Mouse (Mus musculus): Measurements from ENCODE around the gene Gm49354. TPM values are rescaled to one million over a fixed set of nuclear protein-coding genes. Genes with fewer than 3 reads are reported as not detected.
"Not testable (repeated sequence)": the region's sequence is repeated elsewhere in the genome, so short reads cannot be mapped to it uniquely, and the experiment has no call there.

Gene Gm49354
- polyA plus RNA-seq, 1 experiment from 2014 or later = not detected

- H3K27me3 ChIP-seq = no peaks in the 10 kb centered on the region
- no peak overlapping the region for H3K4me2 ChIP-seq (replicated peaks)
- no peak overlapping the region for H3K9ac ChIP-seq (replicated peaks)
- peaks cover 96% of the 10 kb centered on the region for H3K36me3 ChIP-seq
- no peaks in the 10 kb centered on the region for H3K9me3 ChIP-seq
- no peak for ATAC-seq (replicated peaks)
- 96% methylated on average over 6 of the region's 6 CpGs for WGBS
- H3K4me1 ChIP-seq = no peaks in the 10 kb centered on the region
- no peak overlapping the region for H3K27ac ChIP-seq (replicated peaks)
- H3K4me3 ChIP-seq = no peak overlapping the region
Measured at GRCm38 (mm10) chr13:59795807-59796465, 13.9 kb upstream of the Gm49354 start.

- WGBS = 96% methylated on average over 1 of the region's 1 CpGs
- H3K4me1 ChIP-seq = no peaks in the 10 kb centered on the region
Measured at GRCm38 (mm10) chr13:59794786-59795185, 12.7 kb upstream of the Gm49354 start.

DNA sequence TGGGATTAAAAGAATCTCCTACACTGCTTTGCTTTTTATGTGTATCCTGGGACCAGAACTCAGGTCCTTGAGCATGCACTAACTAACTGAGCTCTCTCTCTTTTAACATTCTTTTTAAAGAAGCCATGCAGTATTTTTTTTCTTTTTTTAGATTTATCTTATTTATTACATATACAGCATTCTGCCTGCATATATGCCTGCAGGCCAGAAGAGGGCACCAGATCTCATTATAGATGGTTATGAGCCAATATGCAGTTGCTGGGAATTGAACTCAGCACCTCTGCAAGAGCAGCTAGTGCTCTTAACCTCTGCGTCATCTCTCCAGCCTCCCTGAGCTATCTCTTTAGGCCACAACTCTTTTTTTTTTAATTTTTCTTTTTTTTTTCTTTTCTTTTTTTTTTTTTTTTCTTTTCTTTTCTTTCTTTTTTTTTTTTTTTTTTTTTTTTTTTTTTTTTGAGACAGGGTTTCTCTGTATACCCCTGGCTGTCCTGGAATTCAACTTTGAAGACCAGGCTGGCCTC, 2.2 kb downstream of the Gm49354 start:
- H3K27ac ChIP-seq (replicated peaks) = not testable (repeated sequence)

More at GRCm38 (mm10) chr13:59794786-59795185, 12.7 kb upstream of the Gm49354 start:
- Histone ChIP-seq H3K27ac (replicated peaks) (no peak overlapping the region), H3K9me3 (no peaks in the 10 kb centered on the region), H3K4me3 (no peak overlapping the region), H3K27me3 (no peaks in the 10 kb centered on the region), H3K9ac (replicated peaks) (no peak overlapping the region), H3K36me3 (peaks cover 96% of the 10 kb centered on the region), H3K4me2 (replicated peaks) (no peak overlapping the region)
- no peak for ATAC-seq (replicated peaks)

DNA sequence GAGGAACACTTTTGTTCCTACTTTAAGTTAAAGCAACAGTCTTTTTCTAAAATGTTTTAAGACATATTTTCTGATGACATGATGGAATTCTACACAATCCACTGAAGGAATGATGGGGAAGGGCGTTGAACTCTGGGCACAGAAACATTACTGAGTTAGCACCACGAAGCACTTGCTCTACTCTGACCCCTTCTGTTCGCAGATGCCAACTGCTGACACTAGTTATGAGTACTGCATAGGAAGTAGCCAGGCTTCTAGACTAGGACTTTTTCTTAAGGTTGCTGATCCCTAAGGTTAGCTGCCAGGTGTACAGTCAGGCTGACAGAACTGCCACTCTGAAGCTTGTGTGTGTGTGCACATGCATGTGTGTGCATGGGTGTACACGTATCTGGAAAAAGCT, 2.8 kb downstream of the Gm49354 start:
- H3K27me3 ChIP-seq = no peaks in the 10 kb centered on the region
- WGBS = 91% methylated on average over 4 of the region's 4 CpGs
- no peak overlapping the region for H3K27ac ChIP-seq (replicated peaks)
- no peak overlapping the region for H3K4me2 ChIP-seq (replicated peaks)
- no peak overlapping the region for H3K4me3 ChIP-seq
- H3K4me1 ChIP-seq = no peaks in the 10 kb centered on the region
- peaks cover 86% of the 10 kb centered on the region for H3K36me3 ChIP-seq
- no peak overlapping the region for H3K9ac ChIP-seq (replicated peaks)
- no peak for ATAC-seq (replicated peaks)
- no peaks in the 10 kb centered on the region for H3K9me3 ChIP-seq

More for the DNA sequence above, 2.2 kb downstream of the Gm49354 start:
- not testable (repeated sequence) for H3K4me2 ChIP-seq (replicated peaks); H3K27me3 ChIP-seq; H3K4me1 ChIP-seq; H3K9ac ChIP-seq (replicated peaks); H3K4me3 ChIP-seq; H3K9me3 ChIP-seq; ATAC-seq (replicated peaks)
- WGBS = 100% methylated on average over 1 of the region's 1 CpGs
- H3K36me3 ChIP-seq = peaks cover 89% of the 10 kb centered on the region

DNA sequence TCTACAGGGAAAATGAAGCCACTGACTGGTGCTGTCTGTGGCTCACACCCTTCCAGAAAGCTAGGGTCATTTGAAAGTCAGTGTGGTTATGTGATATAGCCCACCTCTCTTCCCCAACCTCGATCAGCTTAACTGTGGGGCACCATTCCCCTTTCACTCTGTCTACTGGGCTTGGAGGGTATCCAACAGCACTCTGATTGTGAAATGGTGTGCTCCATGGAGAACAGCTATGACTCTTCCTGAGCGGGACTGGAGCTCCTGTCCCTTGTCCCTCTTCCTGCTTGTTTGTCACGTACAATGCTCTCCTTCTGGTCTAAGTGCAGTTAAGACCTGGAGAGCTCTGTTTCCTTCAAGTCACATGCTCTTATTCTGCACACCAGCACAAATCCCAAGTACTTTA, 6.9 kb downstream of the Gm49354 start:
- Histone ChIP-seq H3K4me1 (peaks cover 13% of the 10 kb centered on the region), H3K36me3 (peaks cover 63% of the 10 kb centered on the region), H3K4me2 (replicated peaks) (no peak overlapping the region), H3K9me3 (no peaks in the 10 kb centered on the region), H3K27ac (replicated peaks) (no peak overlapping the region), H3K9ac (replicated peaks) (no peak overlapping the region), H3K4me3 (no peak overlapping the region), H3K27me3 (no peaks in the 10 kb centered on the region)
- WGBS = 85% methylated on average over 3 of the region's 3 CpGs
- no peak for ATAC-seq (replicated peaks)

GRCm38 (mm10) chr13:59771257-59771656, 10.8 kb downstream of the Gm49354 start:
- no peak for ATAC-seq (replicated peaks)
- H3K4me3 ChIP-seq = no peak overlapping the region
- H3K9me3 ChIP-seq = no peaks in the 10 kb centered on the region
- 57% methylated on average over 9 of the region's 9 CpGs for WGBS
- H3K9ac ChIP-seq (replicated peaks) = peak overlapping the region; percentile 71; the same call in 1 of the 2 replicates
- no peak overlapping the region for H3K4me2 ChIP-seq (replicated peaks)
- H3K27ac ChIP-seq (replicated peaks) = peak overlapping the region; percentile 99
- H3K4me1 ChIP-seq = peaks cover 37% of the 10 kb centered on the region
- no peaks in the 10 kb centered on the region for H3K27me3 ChIP-seq
- peaks cover 30% of the 10 kb centered on the region for H3K36me3 ChIP-seq

DNA sequence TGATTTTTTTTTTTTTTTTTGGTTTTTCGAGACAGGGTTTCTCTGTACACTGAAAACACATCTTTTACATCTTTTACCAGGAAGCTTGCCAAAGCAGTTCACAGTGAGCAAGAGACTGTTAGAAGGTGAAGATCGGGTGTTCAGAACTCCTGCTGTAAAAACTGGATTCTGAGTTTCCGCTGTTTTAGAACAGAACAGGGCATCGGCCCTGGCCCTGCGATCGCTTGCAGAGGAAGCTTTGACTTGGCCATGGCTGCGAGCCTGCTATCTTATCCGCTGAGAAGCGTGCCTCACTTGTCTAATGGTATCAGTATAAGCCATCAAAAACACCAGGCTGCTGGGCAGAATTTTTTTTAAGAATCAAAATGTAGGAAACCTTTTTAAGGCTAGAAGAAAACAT, 11.2 kb downstream of the Gm49354 start:
- H3K4me3 ChIP-seq = peak overlapping the region; percentile 87
- peak overlapping the region; percentile 99 for H3K27ac ChIP-seq (replicated peaks)
- ATAC-seq (replicated peaks) = no peak
- H3K27me3 ChIP-seq = no peaks in the 10 kb centered on the region
- H3K36me3 ChIP-seq = peaks cover 28% of the 10 kb centered on the region
- H3K4me2 ChIP-seq (replicated peaks) = peak overlapping the region; percentile 72
- 72% methylated on average over 9 of the region's 9 CpGs for WGBS
- peak overlapping the region; percentile 71; the same call in 1 of the 2 replicates for H3K9ac ChIP-seq (replicated peaks)
- H3K4me1 ChIP-seq = peaks cover 37% of the 10 kb centered on the region
- H3K9me3 ChIP-seq = no peaks in the 10 kb centered on the region

DNA sequence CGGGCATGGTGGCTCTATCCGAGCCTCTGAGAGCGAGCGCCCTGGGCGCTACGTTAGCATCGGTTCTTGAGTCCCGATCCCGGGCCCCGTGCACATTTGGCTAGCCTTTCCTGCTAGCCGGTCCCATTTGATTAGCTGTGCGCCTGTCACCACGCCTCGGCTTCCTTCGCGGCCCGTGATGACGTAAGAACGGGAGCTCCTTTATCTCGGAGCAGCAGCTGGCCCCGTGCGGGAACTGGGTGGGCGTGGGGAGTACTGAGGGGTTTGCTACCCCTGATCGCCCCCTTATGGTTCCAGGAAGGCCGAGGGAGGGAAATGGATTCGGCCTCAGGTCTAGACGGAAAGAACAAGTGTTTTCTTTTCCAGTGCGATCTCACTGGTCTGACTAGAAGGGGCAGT, 11.9 kb downstream of the Gm49354 start:
- Histone ChIP-seq H3K27me3 (no peaks in the 10 kb centered on the region), H3K4me2 (replicated peaks) (peak overlapping the region; percentile 72), H3K9ac (replicated peaks) (peak overlapping the region; percentile 71), H3K27ac (replicated peaks) (peak overlapping the region; percentile 99), H3K36me3 (peaks cover 21% of the 10 kb centered on the region), H3K4me3 (peak overlapping the region; percentile 87), H3K4me1 (peaks cover 37% of the 10 kb centered on the region), H3K9me3 (no peaks in the 10 kb centered on the region)
- peak; percentile 90 for ATAC-seq (replicated peaks)
- WGBS = 0% methylated on average over 28 of the region's 28 CpGs

GRCm38 (mm10) chr13:59769296-59770163, 12.5 kb downstream of the Gm49354 start, which contains the start of gene Isca1:
Gene Isca1, minus strand, starts transcription at chr13:59769810.
- H3K4me1 ChIP-seq = peaks cover 37% of the 10 kb centered on the region
- H3K9ac ChIP-seq (replicated peaks) = peak within 1 kb of the TSS; percentile 79
- under 1% methylated on average over 90 of the region's 91 CpGs for WGBS
- peak within 1 kb of the TSS; percentile 87 for H3K4me3 ChIP-seq
- H3K4me2 ChIP-seq (replicated peaks) = peak within 1 kb of the TSS; percentile 75
- H3K27me3 ChIP-seq = no peaks in the 10 kb centered on the region
- no peaks in the 10 kb centered on the region for H3K9me3 ChIP-seq
- peak; percentile 98 for ATAC-seq (replicated peaks)
- peak within 1 kb of the TSS; percentile 99 for H3K27ac ChIP-seq (replicated peaks)
- H3K36me3 ChIP-seq = peaks cover 15% of the 10 kb centered on the region

GRCm38 (mm10) chr13:59768531-59768930, 13.5 kb downstream of the Gm49354 start:
- ATAC-seq (replicated peaks) = no peak
- 31% methylated on average over 13 of the region's 13 CpGs for WGBS
- H3K27me3 ChIP-seq = no peaks in the 10 kb centered on the region

DNA sequence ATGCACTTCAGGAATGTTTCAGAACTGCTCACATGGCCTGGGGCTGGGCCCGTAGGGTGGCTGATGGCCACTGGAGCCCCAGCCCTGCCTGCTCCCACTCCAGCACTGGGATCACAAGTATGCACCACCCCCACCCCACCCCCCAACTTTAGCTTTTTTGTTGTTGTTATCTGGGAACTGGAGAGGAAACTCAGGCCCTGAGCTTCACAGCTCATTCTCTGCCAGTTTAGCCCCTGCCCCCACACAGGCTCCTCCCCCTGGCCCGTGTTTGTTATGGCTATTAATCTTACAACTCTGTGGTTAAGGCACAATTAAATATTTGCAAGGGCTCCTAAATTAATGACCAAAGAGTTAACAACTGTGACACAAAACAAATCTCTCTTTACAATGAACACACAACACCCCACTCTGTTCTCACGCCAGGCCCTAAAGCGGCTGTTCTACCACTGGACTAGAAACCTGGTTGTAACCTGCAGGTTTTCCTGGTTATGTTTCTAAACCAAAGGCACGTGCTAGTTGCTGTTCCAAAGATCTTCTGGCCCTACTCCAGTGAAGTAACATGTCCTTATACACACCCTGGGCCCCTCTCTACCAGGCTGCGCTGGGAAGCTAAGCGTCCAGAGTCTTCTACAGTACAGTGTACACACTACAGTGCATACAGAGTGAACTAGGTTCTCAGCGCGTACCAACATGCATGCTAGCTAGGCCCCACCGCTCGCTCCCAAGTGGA, 15.1 kb downstream of the Gm49354 start:
- no peaks in the 10 kb centered on the region for H3K9me3 ChIP-seq
- peaks cover 37% of the 10 kb centered on the region for H3K4me1 ChIP-seq
- no peak overlapping the region for H3K27ac ChIP-seq (replicated peaks)
- H3K36me3 ChIP-seq = peaks cover 5% of the 10 kb centered on the region
- 84% methylated on average over 11 of the region's 11 CpGs for WGBS
- H3K4me2 ChIP-seq (replicated peaks) = no peak overlapping the region
- no peaks in the 10 kb centered on the region for H3K27me3 ChIP-seq
- H3K9ac ChIP-seq (replicated peaks) = no peak overlapping the region
- H3K4me3 ChIP-seq = no peak overlapping the region
- ATAC-seq (replicated peaks) = no peak

More at GRCm38 (mm10) chr13:59768531-59768930, 13.5 kb downstream of the Gm49354 start:
- peak overlapping the region; percentile 87 for H3K4me3 ChIP-seq
- peak overlapping the region; percentile 75 for H3K4me2 ChIP-seq (replicated peaks)
- H3K27ac ChIP-seq (replicated peaks) = no peak overlapping the region
- peaks cover 14% of the 10 kb centered on the region for H3K36me3 ChIP-seq
- H3K4me1 ChIP-seq = peaks cover 37% of the 10 kb centered on the region
- peak overlapping the region; percentile 79 for H3K9ac ChIP-seq (replicated peaks)
- H3K9me3 ChIP-seq = no peaks in the 10 kb centered on the region

Data from forebrain, embryonic 15.5 days (tissue).